Comparison of ENCODE assay signal across 9 mouse cellular contexts in genomic region chr11:50744971-50745370, GRCm38 (mm10).
DNase-seq lines count a peak whose midpoint lies in the region; ATAC-seq lines count a peak whose summit lies in the region.
"Had no signal": no experiment of that assay in that cellular context is flagged by ENCODE, and none has a peak within 500 bp of the region (broad histone marks: within the 10 kb centered on the region; RNA-seq: fewer than 3 reads in every experiment).

No protein-coding gene starts in this region.

- H3K4me2 ChIP-seq in limb, embryonic 13.5 days (replicated peaks) = no peak overlapping the region

- H3K9me3 ChIP-seq in limb, embryonic 13.5 days = no peaks in the 10 kb centered on the region

- H3K27ac ChIP-seq in limb, embryonic 13.5 days = no peak overlapping the region
- H3K27ac ChIP-seq: liver, embryonic 14.5 days had no signal

- no peaks in the 10 kb centered on the region for H3K36me3 ChIP-seq in limb, embryonic 13.5 days

- 39% methylated on average over 6 of the region's 6 CpGs for WGBS in limb, embryonic 13.5 days

- H3K4me3 ChIP-seq in limb, embryonic 13.5 days = no peak overlapping the region

- H3K4me1 ChIP-seq in limb, embryonic 13.5 days = peaks cover 31% of the 10 kb centered on the region

- no peaks in the 10 kb centered on the region for H3K27me3 ChIP-seq in limb, embryonic 13.5 days

- peak; percentile 19 to 68 for DNase-seq in adrenal gland, adult (ENCODE audit: inconsistent age in 2 of 2, low spot score in 1 of 2)
- DNase-seq in adrenal gland, adult 18-20 months (ENCODE audit: low spot score in 2 of 2) = no peak
- peak; percentile 62 for DNase-seq in adipocyte (ENCODE audit: low spot score)
- peak; percentile 64 to 71 for DNase-seq in heart, adult 9 months (ENCODE audit: low spot score in 2 of 2)
- DNase-seq in cerebellum, postnatal 25 days = no peak
- no peak for DNase-seq in retina, embryonic 14.5 days (ENCODE audit: low spot score)
- DNase-seq in kidney, adult 18-20 months = no peak

- ATAC-seq in limb, embryonic 13.5 days (ENCODE audit: low FRiP score, low read depth) = peak; percentile 51; the same call in 1 of the 2 replicates

- no peak overlapping the region for H3K9ac ChIP-seq in limb, embryonic 13.5 days
- H3K9ac ChIP-seq: liver, embryonic 14.5 days had no signal

Comparison
In these comparisons a context has a peak if more than half of its experiments do, and no peak if none do; other contexts are left out.
1. DNase-seq: peak in adrenal gland, adult (2 of 2), adipocyte (single experiment) and heart, adult 9 months (2 of 2); none in adrenal gland, adult 18-20 months (0 of 2), cerebellum, postnatal 25 days (0 of 2), retina, embryonic 14.5 days (single experiment) and kidney, adult 18-20 months (single experiment).